Mouse (Mus musculus) forebrain, embryonic 15.5 days (tissue): Measurements from ENCODE around the gene Lcorl. TPM values are rescaled to one million over a fixed set of nuclear protein-coding genes. Genes with fewer than 3 reads are reported as not detected.
A peak's percentile ranks its signal among the peaks of the same experiment; 100 is the strongest.

Experiments
- ATAC-seq: fragments of 200-750 bp; cut with Nextera tagmentation; replicated peaks from 2 replicates; pipeline ENCODE4 v1.8.0; 2017; ENCODE audit warnings: mild to moderate bottlenecking, moderate TSS enrichment, moderate library complexity
- H3K27ac ChIP-seq: fragments of 300-500 bp; sonication (generic); replicated peaks from 2 replicates; pipeline ENCODE4 v1.5.1; 2015; ENCODE audit warnings: mild to moderate bottlenecking, inconsistent platforms
- H3K27me3 ChIP-seq: fragments of 300-500 bp; sonication (generic); 2 replicates; pipeline ENCODE4 v1.6.1; 2015; ENCODE audit warnings: inconsistent platforms
- H3K36me3 ChIP-seq: fragments of 300-500 bp; sonication (generic); 2 replicates; pipeline ENCODE4 v1.6.1; 2015; ENCODE audit warnings: mild to moderate bottlenecking, inconsistent platforms
- H3K4me1 ChIP-seq: fragments of 300-500 bp; sonication (generic); 2 replicates; pipeline ENCODE4 v1.6.1; 2015; ENCODE audit warnings: inconsistent platforms
- H3K4me2 ChIP-seq: fragments of 300-500 bp; sonication (generic); replicated peaks from 2 replicates; pipeline ENCODE4 v1.6.1; 2015; ENCODE audit warnings: mild to moderate bottlenecking, inconsistent platforms
- H3K4me3 ChIP-seq: fragments of 300-500 bp; sonication (generic); 2 replicates; pipeline ENCODE4 v1.5.1; 2015; ENCODE audit warnings: mild to moderate bottlenecking, inconsistent platforms
- H3K9ac ChIP-seq: fragments of 300-500 bp; sonication (generic); replicated peaks from 2 replicates; pipeline ENCODE4 v1.6.1; 2015; ENCODE audit warnings: mild to moderate bottlenecking, inconsistent platforms
- H3K9me3 ChIP-seq: fragments of 300-500 bp; sonication (generic); 2 replicates; pipeline ENCODE4 v1.6.1; 2016; ENCODE audit warnings: inconsistent platforms
- WGBS: fragments of 180-500 bp; shearing (Covaris S2); methylation state at CpG from one replicate; pipeline ENCODE4 v1.1.7; 2015; ENCODE audit warnings: mixed read lengths; 5-methylcytosine and 5-hydroxymethylcytosine counted together
- polyA plus RNA-seq: library from polyadenylated mRNA; unstranded; fragments of >200 nt; fragmentation: Nextera tagmentation; extraction: Ambion mirVana; gene quantifications from 2 replicates; pipeline ENCODE4 v1.2.1, GENCODE M21; 2015

The Lcorl gene
- polyA plus RNA-seq, 1 experiment from 2014 or later: 58.0 TPM

- no peak overlapping the region for H3K9ac ChIP-seq
- H3K4me1 ChIP-seq: no peaks in the 10 kb centered on the region
- H3K36me3 ChIP-seq: no peaks in the 10 kb centered on the region
- no peak overlapping the region for H3K4me2 ChIP-seq
- no peaks in the 10 kb centered on the region for H3K9me3 ChIP-seq
- no peak overlapping the region for H3K4me3 ChIP-seq
- ATAC-seq: no peak
- no peak overlapping the region for H3K27ac ChIP-seq
- 96% methylated on average over 6 of the region's 6 CpGs for WGBS
- H3K27me3 ChIP-seq: no peaks in the 10 kb centered on the region
Observed at GRCm38 (mm10) chr5:45844723-45845122, 12.7 kb downstream of the Lcorl start.

- no peaks in the 10 kb centered on the region for H3K4me1 ChIP-seq
- 89% methylated on average over 2 of the region's 2 CpGs for WGBS
- no peak for ATAC-seq
- no peak overlapping the region for H3K9ac ChIP-seq
- no peaks in the 10 kb centered on the region for H3K27me3 ChIP-seq
- no peak overlapping the region for H3K27ac ChIP-seq
- no peak overlapping the region for H3K4me3 ChIP-seq
- no peaks in the 10 kb centered on the region for H3K36me3 ChIP-seq
- H3K4me2 ChIP-seq: no peak overlapping the region
- H3K9me3 ChIP-seq: no peaks in the 10 kb centered on the region
Observed at GRCm38 (mm10) chr5:45835131-45835530, 22.3 kb downstream of the Lcorl start.

GRCm38 (mm10) chr5:45811527-45811926, 45.9 kb downstream of the Lcorl start:
- Histone ChIP-seq H3K4me3 (no peak overlapping the region), H3K9me3 (peaks cover 10% of the 10 kb centered on the region; the same call in 1 of the 2 replicates), H3K36me3 (peaks cover 8% of the 10 kb centered on the region), H3K27me3 (no peaks in the 10 kb centered on the region), H3K27ac (no peak overlapping the region), H3K4me2 (no peak overlapping the region), H3K4me1 (no peaks in the 10 kb centered on the region), H3K9ac (no peak overlapping the region)
- WGBS: 98% methylated on average over 4 of the region's 4 CpGs
- no peak for ATAC-seq

- 60% methylated on average over 7 of the region's 7 CpGs for WGBS
- ATAC-seq: peak; percentile 66
- Histone ChIP-seq H3K27me3 (no peaks in the 10 kb centered on the region), H3K36me3 (no peaks in the 10 kb centered on the region), H3K9me3 (no peaks in the 10 kb centered on the region), H3K4me1 (peaks cover 8% of the 10 kb centered on the region), H3K4me2 (no peak overlapping the region), H3K27ac (peak overlapping the region; percentile 48; the same call in 1 of the 2 replicates), H3K9ac (no peak overlapping the region), H3K4me3 (no peak overlapping the region)
Observed at GRCm38 (mm10) chr5:45791864-45792263, 65.6 kb downstream of the Lcorl start.

- Histone ChIP-seq H3K9me3 (no peaks in the 10 kb centered on the region), H3K4me3 (no peak overlapping the region), H3K27ac (no peak overlapping the region), H3K4me2 (no peak overlapping the region), H3K27me3 (no peaks in the 10 kb centered on the region), H3K4me1 (peaks cover 8% of the 10 kb centered on the region), H3K9ac (no peak overlapping the region), H3K36me3 (no peaks in the 10 kb centered on the region)
- 94% methylated on average over 4 of the region's 4 CpGs for WGBS
- no peak for ATAC-seq
Observed at GRCm38 (mm10) chr5:45790221-45790620, 67.2 kb downstream of the Lcorl start.

GRCm38 (mm10) chr5:45757502-45758121, 99.8 kb downstream of the Lcorl start:
- no peaks in the 10 kb centered on the region for H3K4me1 ChIP-seq
- H3K4me2 ChIP-seq: no peak overlapping the region
- no peaks in the 10 kb centered on the region for H3K36me3 ChIP-seq
- H3K27me3 ChIP-seq: no peaks in the 10 kb centered on the region
- WGBS: 90% methylated on average over 4 of the region's 4 CpGs
- no peaks in the 10 kb centered on the region for H3K9me3 ChIP-seq
- H3K9ac ChIP-seq: no peak overlapping the region
- H3K27ac ChIP-seq: no peak overlapping the region
- no peak overlapping the region for H3K4me3 ChIP-seq
- peak; percentile 63; the same call in 1 of the 2 replicates for ATAC-seq

GRCm38 (mm10) chr5:45737911-45738310, 119.5 kb downstream of the Lcorl start:
- no peak for ATAC-seq
- H3K4me1 ChIP-seq: no peaks in the 10 kb centered on the region
- no peaks in the 10 kb centered on the region for H3K9me3 ChIP-seq
- H3K9ac ChIP-seq: no peak overlapping the region
- no peak overlapping the region for H3K27ac ChIP-seq
- no peak overlapping the region for H3K4me3 ChIP-seq
- peaks cover 13% of the 10 kb centered on the region; the same call in 1 of the 2 replicates for H3K36me3 ChIP-seq
- WGBS: 89% methylated on average over 1 of the region's 1 CpGs
- no peaks in the 10 kb centered on the region for H3K27me3 ChIP-seq
- no peak overlapping the region for H3K4me2 ChIP-seq

- H3K4me2 ChIP-seq: no peak overlapping the region
- H3K9ac ChIP-seq: no peak overlapping the region
- peaks cover 13% of the 10 kb centered on the region; the same call in 1 of the 2 replicates for H3K36me3 ChIP-seq
- H3K9me3 ChIP-seq: no peaks in the 10 kb centered on the region
- no peak overlapping the region for H3K27ac ChIP-seq
- H3K4me3 ChIP-seq: no peak overlapping the region
- ATAC-seq: no peak
- H3K4me1 ChIP-seq: no peaks in the 10 kb centered on the region
- no peaks in the 10 kb centered on the region for H3K27me3 ChIP-seq
- 97% methylated on average over 2 of the region's 2 CpGs for WGBS
Observed at GRCm38 (mm10) chr5:45733751-45734150, 123.7 kb downstream of the Lcorl start.

- no peak overlapping the region for H3K4me2 ChIP-seq
- H3K27me3 ChIP-seq: no peaks in the 10 kb centered on the region
- no peak overlapping the region for H3K27ac ChIP-seq
- no peaks in the 10 kb centered on the region for H3K9me3 ChIP-seq
- no peaks in the 10 kb centered on the region for H3K4me1 ChIP-seq
- no peaks in the 10 kb centered on the region for H3K36me3 ChIP-seq
- ATAC-seq: no peak
- H3K4me3 ChIP-seq: no peak overlapping the region
- no peak overlapping the region for H3K9ac ChIP-seq
- WGBS: 89% methylated on average over 6 of the region's 6 CpGs
Observed at GRCm38 (mm10) chr5:45718848-45719488, 138.4 kb downstream of the Lcorl start.

- ATAC-seq: no peak
- H3K4me3 ChIP-seq: no peak overlapping the region
- no peak overlapping the region for H3K27ac ChIP-seq
- 97% methylated on average over 2 of the region's 2 CpGs for WGBS
- H3K4me1 ChIP-seq: no peaks in the 10 kb centered on the region
- H3K4me2 ChIP-seq: no peak overlapping the region
- H3K27me3 ChIP-seq: no peaks in the 10 kb centered on the region
- no peaks in the 10 kb centered on the region for H3K36me3 ChIP-seq
- H3K9ac ChIP-seq: no peak overlapping the region
- H3K9me3 ChIP-seq: no peaks in the 10 kb centered on the region
Observed at GRCm38 (mm10) chr5:45709653-45710052, 147.8 kb downstream of the Lcorl start.

- H3K36me3 ChIP-seq: no peaks in the 10 kb centered on the region
- H3K9me3 ChIP-seq: no peaks in the 10 kb centered on the region
- no peak overlapping the region for H3K27ac ChIP-seq
- no peak for ATAC-seq
- H3K4me1 ChIP-seq: no peaks in the 10 kb centered on the region
- no peak overlapping the region for H3K4me2 ChIP-seq
- whole genome bisulfite sequencing: 94% methylated on average over 2 of the region's 2 CpGs
- H3K4me3 ChIP-seq: no peak overlapping the region
- no peak overlapping the region for H3K9ac ChIP-seq
- no peaks in the 10 kb centered on the region for H3K27me3 ChIP-seq
Observed at GRCm38 (mm10) chr5:45706811-45707210, 150.6 kb downstream of the Lcorl start.

GRCm38 (mm10) chr5:45691678-45692077, 165.7 kb downstream of the Lcorl start:
- 90% methylated on average over 6 of the region's 6 CpGs for WGBS
- no peak for ATAC-seq

GRCm38 (mm10) chr5:45690802-45691201, 166.6 kb downstream of the Lcorl start:
- Histone ChIP-seq H3K9me3 (no peaks in the 10 kb centered on the region), H3K9ac (no peak overlapping the region), H3K36me3 (no peaks in the 10 kb centered on the region), H3K4me1 (no peaks in the 10 kb centered on the region), H3K4me3 (no peak overlapping the region), H3K27me3 (no peaks in the 10 kb centered on the region), H3K27ac (no peak overlapping the region), H3K4me2 (no peak overlapping the region)
- no peak for ATAC-seq
- 82% methylated on average over 2 of the region's 2 CpGs for WGBS

More at GRCm38 (mm10) chr5:45691678-45692077, 165.7 kb downstream of the Lcorl start:
- Histone ChIP-seq H3K4me1 (no peaks in the 10 kb centered on the region), H3K9me3 (no peaks in the 10 kb centered on the region), H3K4me3 (no peak overlapping the region), H3K4me2 (no peak overlapping the region), H3K9ac (no peak overlapping the region), H3K27ac (no peak overlapping the region), H3K36me3 (no peaks in the 10 kb centered on the region), H3K27me3 (no peaks in the 10 kb centered on the region)
